Mouse (Mus musculus) erythroblast, adult 5-6 weeks (primary cell): ENCODE data around the gene Plin2. TPM values are rescaled to one million over a fixed set of nuclear protein-coding genes. Genes with fewer than 3 reads are reported as not detected.
"Not testable (repeated sequence)": the region's sequence is repeated elsewhere in the genome, so short reads cannot be mapped to it uniquely, and the experiment has no call there.

Source experiments
- ATAC-seq: replicated peaks from 2 replicates; pipeline ENCODE4 v1.8.0; 2016; ENCODE audit warnings: moderate number of reproducible peaks, mild to moderate bottlenecking, moderate TSS enrichment, inconsistent platforms; ENCODE audit not compliant: poor library complexity, low FRiP score, severe bottlenecking
- total RNA-seq, 2 experiments: library from RNA; stranded (forward) in 1 of 2; stranded (reverse) in 1 of 2; fragments of 150-400 nt in 1 of 2; fragments of 200-764, 138-1000 nt in 1 of 2; gene quantifications; 2 replicates each; pipeline versions ENCODE4 v1.2.3 to v1.2.4; 2015 to 2017; ENCODE audit warnings: low replicate concordance in 2 of 2

Gene Plin2
- total RNA-seq, 2 experiments from 2014 or later = 11.3 to 39.7 TPM

DNA sequence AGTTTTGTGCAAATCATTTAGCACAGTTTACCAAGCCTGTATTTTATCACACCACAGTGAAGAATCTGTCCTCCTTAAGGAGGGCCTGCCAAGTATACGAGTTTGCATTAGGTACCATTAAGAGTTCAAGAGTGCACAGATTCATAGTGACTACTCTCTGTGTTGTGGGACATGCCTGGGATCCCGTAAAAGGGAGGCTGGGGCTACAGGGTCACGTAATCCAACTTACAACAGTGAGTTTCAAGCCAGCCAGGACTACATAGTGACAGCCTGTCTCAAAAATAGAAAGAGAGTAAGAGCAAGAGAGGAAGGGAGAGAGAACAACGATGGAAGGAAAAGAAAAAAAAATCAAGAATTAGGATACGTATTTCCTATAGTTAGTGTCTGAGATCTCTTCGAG is 14.9 kb upstream of the Plin2 start:
- ATAC-seq = no peak

GRCm38 (mm10) chr4:86683746-86684145 is 13.9 kb upstream of the Plin2 start:
- ATAC-seq = no peak

DNA sequence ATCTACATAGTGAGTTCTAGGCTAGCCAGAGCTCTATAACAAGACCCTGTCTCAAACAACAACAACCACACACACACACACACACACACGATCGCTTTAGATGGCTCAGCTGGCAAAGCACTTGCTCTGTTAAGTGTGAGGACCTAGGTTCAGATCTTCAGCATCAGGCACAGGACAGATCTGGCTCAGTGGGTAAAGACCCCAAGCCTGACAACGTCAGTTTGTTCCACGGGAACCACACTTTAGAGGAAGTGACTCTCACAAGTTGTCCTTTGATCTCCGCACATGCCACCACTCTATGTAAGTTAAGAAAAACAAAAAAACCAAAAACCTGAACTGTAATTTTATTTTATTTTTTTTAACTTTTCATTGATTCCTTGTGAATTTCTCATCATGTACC is 13.4 kb upstream of the Plin2 start:
- ATAC-seq = no peak

GRCm38 (mm10) chr4:86681846-86682245 is 12.0 kb upstream of the Plin2 start:
- ATAC-seq = no peak

GRCm38 (mm10) chr4:86681421-86681820 is 11.6 kb upstream of the Plin2 start:
- ATAC-seq = no peak

DNA sequence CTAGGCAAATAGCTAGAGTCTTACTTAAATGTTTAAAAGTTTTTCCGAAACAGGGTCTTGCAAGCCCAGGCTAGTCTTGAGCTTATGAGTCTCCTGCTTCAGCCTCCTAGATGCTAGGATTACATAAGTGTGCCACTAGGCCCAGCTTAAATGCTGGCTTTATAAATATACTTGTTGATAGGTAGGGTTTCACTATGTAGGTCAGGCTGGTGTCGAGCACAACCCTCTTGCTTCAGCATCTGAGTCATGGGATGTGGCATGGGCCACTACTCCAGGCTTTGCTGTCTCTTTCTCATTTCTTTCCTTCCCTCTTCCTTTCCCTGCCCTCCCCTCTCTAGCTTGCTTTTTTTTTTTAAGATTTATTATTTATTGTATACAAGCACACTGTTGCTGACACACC is 9.8 kb upstream of the Plin2 start:
- ATAC-seq = no peak

GRCm38 (mm10) chr4:86676756-86677155 is 6.9 kb upstream of the Plin2 start:
- ATAC-seq = no peak

GRCm38 (mm10) chr4:86674739-86675138 is 4.9 kb upstream of the Plin2 start:
- ATAC-seq = peak; percentile 64

DNA sequence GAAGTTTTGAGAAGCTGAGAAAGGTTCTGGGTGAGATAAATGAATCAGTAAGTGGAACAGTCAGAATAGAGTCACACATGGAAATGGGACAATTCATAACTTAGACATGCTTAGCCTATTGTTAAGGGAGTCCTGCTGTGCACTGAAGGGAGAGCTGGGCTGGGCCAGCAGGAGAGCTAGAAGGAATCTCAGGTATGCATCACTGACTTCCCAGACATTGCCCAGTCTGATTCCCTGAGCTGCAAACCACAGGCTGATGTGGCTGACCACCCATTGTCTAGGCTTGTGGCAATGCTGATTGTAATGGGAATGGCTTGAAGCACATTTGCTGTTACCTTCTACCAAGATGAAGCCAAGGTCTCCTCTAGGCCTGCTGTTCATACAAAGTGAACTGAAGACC is 4.3 kb upstream of the Plin2 start:
- ATAC-seq = not testable (repeated sequence)

DNA sequence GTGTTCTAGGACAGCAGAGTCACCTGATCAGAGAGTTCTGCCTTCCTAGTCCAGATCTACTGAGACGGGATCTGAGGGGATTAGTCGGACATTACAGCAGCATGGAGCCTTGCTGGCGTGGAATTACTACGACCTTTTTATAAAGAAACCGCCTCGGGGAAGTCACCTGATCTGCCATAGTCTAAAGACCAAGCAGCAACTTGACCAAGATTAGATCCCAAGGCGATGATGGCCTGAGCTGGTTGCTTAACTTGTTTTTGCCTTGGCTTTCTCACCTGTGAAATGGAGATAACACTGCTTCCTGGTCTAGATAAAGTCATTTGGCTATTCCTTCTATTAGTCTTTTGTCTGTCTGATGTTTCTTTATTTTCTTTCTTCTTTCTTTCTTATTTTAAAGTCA is 2.6 kb upstream of the Plin2 start:
- no peak for ATAC-seq

GRCm38 (mm10) chr4:86671803-86672202 is 1.9 kb upstream of the Plin2 start:
- no peak for ATAC-seq

DNA sequence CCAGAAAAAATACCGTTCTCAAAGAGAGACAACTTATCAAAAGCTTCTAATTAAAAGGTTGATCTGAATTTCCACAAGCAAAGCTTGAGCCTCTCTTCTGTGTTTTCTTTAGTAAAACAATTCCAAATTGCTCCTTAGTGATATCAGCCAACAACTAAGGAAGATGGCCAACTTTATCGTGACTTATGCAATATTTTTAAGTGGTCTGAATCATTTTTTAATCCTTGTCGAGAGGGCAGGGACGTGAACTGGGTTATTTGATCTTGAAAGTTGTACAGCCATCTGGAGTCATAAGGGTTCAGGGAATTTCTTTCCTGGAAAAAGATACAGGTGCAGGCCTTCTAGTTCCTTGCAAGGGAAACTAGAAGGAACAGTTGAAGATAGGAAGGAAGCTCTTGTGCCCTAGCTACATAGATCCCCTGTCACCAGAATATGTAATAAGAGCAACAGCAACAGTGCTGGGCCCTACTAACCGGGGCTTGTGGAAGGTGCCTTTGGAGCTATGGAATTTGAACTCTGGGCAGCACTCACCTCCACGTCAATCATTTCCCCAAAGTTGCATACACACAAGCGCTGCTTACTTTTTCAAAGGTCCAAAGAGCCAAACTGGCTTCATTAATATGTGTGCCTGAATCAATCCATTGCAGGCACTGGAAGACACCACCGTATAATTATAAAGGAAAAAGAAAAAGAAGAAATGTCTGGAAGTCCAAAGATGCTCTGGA is 884 bp upstream of the Plin2 start:
- ATAC-seq = no peak

- ATAC-seq = peak; percentile 63
Observed at GRCm38 (mm10) chr4:86669241-86669753, 563 bp downstream of the Plin2 start.

DNA sequence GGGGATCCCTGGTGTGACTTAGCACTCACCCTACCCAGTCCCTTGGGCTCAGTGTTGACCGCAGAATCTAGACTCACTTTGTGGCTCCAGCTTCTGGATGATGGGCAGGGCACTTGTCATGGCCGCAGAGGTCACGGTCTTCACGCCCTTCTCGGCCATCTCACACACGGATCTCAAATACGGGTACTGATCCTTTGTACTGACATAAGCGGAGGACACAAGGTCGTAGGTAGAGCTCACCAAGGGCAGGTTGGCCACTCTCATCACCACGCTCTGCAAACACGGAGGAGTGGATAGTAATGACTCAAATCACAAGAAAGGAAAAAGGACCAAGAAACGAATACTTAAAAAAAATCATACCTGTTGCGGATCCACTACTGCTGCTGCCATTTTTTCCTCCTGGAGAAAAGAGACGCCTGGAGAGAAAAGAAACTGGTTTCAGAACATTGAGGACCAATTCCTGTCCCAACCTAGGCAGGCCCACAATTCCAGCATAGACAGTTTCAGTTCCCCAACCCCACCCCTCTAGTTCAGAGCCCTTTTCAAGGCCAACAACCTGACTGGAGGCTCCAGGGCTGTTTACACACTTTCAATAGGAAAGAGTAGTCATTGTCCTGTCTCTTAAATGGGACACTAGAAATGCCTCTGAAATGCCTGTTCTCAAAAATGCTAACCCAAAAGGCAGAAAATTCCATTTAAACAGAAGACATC is 1.4 kb downstream of the Plin2 start:
- ATAC-seq = no peak

- ATAC-seq = no peak
Observed at GRCm38 (mm10) chr4:86665596-86665995, 4.3 kb downstream of the Plin2 start.

DNA sequence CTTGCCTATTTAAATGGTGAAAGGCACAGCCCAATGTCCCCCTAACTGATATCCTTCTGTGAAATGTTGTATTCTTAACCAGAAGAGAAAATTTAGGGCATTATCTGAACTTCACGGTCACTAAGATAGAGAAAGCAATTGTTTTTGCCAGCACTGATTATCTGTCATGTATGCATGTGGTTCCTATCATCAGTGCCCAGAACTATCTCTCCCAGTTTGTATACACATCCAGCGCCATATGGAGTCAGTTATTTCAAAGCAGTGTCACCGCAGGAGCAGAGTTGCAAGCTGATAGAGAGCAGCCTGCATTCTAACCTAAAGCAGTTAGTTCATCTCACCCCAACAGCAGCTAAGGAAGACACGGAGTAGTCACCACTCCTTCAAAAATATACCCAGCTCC is 5.9 kb downstream of the Plin2 start:
- no peak for ATAC-seq

DNA sequence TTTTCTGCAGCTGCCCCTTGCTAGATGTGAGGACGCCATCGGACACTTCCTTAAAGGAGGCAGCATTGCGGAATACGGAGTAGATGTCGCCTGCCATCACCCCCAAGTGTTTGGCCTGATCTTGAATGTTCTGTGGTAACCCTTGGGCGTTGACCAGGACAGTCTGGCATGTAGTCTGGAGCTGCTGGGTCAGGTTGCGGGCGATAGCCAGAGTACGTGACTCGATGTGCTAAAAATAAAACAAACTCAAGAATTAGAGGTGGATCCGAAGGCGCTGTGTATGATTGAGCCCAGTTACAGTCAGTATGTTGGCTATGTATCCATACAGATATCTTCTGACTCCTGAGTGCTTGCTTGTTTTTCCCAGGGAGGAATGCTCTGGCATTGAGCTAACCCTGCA is 12.7 kb downstream of the Plin2 start:
- no peak for ATAC-seq

DNA sequence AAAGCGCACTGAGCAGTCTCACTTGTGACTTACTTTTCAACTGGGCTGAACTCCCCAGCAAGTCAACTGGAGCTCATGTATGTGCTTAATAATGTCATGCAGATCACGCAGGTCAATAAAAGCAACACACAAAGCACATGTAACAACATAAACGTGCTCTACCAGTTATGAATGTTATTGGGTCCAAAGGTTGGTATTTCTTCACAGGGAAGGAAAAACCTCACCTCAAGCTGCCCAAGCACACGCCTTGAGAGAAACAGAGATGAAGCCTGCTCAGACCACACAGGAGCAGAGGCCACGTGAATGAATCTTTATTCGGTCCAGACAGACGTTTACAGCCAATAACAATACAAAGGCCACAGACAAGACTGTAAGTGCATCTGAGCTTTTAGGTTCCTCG is 13.4 kb downstream of the Plin2 start:
- not testable (repeated sequence) for ATAC-seq

DNA sequence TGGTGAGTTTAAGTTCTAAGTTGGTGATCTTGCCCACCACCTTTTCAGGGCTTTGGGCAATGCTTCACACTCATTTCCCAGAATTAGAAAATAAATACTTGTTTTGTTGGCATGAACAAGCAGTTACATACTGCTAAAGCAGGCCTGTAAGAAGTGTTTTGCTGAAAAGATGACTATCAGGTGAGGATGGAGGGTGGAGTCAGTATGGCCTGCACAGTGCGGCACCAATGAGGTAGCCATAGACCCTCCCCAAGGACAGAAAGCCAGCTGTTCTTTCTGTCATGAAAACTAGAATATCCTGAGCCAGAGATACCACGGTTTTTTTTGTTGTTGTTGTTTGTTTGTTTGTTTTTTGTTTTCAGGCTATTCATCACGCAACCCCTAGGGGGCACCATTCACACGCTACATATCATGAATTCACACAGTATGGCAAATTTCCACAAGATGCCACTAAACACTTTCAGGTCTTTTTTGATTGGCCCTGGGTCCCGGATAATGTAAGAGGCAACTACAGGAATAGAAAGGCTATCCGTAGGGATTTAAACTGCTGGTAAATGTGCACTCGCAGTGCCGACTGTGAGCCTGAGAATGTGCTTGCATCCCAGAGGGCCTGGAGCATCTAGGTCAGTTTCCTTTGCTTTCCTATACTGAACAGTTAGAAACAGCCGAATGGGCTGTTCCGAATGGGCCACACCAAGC is 18.0 kb downstream of the Plin2 start:
- ATAC-seq = peak; percentile 46; the same call in 1 of the 2 replicates

DNA sequence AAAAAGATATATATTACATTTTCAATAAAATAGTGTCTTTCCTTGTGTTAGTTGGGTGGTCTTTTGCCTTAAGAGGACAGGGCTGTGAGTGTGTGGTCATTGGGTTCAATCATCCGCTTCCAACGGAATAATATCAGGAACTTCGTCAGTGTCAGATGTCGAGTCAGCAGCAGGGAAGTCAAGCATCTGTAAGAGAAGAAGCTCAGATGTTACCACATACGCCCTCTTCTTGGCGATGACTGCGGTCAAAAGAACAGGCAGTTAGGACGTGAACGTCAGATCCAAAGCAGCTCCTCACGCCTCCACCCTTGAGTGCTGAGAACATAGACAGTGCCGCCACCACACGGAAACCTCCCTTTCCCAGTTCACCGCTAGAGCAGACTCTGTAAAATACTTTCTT is 21.5 kb downstream of the Plin2 start:
- ATAC-seq = not testable (repeated sequence)

DNA sequence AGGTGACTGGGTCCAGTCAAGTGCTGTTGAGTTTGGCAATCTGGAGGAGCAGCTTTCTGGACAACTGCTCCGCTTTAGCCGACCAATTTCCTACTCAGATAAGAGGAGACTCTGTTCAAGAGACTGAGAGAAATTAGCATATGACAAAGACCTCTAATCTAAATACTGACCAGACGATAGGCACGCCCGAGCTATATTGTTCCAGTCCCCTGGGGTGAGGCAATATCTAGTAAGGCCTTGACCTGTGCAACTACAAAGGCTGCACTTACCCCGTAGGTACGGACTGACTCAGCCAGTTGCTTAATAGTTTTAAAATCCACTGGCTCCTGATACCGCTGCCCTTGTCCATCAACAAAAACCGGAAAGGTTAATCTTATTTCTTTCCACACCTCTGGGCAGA is 32.3 kb downstream of the Plin2 start:
- ATAC-seq = not testable (repeated sequence)
